Mouse (Mus musculus): ENCODE measurements around the gene Cttnbp2. TPM values are rescaled to one million over a fixed set of nuclear protein-coding genes. Genes with fewer than 3 reads are reported as not detected.
A peak's percentile ranks its signal among the peaks of the same experiment; 100 is the strongest.

The Cttnbp2 gene
- 10 to 100 TPM; 69.7 to 80.3 TPM for total RNA-seq (2021)
- long read RNA-seq, experiment 1, full-length matches to known transcripts: 9 of 33 reads
- long read RNA-seq, experiment 1, partial matches to known transcripts: 14 of 33 reads
- long read RNA-seq, experiment 1, other reads (novel, unspliced or antisense): 10 of 33 reads
- long read RNA-seq, experiment 2, full-length matches to known transcripts: 2 of 6 reads
- long read RNA-seq, experiment 2, partial matches to known transcripts: 3 of 6 reads
- long read RNA-seq, experiment 2, other reads (novel, unspliced or antisense): 1 of 6 reads

DNA sequence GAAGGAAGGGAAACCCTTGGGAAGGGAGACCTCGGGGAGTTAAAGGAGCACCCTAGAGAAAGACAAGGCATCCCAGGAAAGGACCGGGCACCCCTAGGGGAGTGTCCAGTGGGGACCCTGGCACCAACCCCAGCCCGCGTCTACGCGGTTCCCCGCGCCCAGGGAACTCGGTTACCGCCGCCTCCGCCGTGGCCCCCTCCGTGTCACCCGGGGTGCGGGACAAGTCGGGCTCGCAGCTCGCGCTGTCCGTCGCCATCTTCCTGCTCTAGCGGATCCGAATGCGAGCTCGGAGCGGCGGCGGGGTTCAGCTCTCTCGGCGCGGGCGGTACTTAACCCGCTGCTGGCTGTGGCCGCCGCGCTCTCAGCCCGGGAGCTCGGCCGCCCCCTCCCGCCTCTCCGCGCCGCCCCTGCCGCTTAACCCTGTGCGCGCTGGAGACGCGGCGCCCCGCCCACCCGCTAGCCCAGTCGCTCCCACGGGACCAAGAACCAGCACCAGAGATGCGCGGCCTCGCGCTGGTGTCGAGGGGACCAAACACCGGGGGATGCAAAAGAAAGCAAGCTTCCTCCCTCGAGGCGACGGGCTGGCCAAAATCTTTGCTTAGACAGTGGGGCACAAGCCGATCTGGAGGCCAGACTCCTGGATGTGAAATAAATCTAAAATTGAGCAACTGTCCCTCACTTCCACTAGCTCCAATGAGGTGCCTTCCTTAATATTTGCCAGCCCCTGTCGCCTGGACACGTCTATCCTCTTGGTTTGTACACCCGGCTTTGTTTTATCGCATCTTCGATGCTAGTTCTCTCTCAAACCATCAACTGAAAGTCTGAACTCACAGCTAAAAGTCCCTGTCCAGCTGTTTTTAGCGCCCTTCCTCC lies at the start of gene Cttnbp2:
Cttnbp2 (minus strand) TSS at position 364 of the 873 bp plus-strand sequence.
- DNase-seq: peak; percentile 85 to 87

DNA sequence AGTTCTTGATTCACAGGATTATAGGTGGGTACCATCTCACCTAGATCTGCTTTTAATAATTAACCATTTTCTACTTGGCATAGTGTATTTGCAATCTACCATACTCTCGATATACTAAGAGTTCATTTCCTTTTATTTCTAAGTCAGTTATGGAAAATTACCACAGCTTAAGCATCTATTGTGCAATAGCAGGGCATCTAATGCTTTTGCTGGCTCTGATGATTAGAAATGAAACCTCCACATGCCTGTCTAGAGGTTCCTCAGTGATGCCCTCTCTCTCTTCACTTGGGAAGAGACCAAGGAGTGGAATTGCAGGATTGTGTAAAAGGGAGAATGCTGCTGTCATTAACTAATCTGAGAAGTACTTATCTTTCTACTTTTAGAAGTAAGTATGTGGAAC lies 44.4 kb upstream of the Cttnbp2 start:
- DNase-seq: no peak

DNA sequence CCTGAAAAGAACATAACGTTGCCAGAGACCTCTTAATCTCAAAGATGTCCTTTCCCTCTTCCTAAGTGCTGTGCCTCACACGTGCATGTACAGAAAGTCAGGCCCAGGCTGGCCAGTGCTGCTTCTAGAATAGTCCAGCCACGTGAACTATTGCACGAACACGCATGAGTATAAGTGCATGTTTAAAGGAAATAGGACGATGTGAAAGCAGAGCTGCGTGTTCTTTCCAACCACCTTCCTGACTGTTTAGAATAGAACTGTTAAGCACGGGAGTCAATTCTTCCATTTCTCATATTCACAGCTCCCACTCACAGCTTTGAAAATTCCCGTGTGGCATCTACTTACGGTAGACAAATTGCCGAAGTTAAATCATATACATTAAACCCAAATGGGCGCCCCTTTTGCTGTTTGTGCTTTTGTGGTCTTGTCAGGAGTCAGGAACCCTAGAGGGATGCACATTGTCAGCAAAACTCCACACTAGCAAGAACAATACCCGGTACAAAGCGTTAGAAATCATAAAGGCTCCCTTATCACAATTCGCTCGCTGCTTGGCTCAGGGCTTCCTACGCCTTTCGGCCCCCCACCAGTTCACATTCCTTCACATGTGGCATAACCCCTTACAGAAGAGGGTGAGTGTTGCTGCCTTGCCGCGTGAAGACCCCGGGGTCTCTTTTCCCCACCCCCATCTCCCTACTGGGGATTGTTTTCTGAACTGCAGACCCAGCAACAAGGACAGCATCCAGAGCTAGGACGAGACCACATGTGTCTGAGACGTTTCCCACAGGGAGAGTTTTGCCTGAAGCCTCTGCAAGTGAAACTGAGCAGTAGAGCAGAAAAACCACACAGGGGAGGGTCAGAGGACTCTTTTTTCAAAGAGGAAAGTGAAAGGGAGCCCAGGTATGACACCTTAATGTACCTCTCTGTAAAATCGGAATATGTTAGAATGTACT lies 33.1 kb upstream of the Cttnbp2 start:
- no peak for DNase-seq

DNA sequence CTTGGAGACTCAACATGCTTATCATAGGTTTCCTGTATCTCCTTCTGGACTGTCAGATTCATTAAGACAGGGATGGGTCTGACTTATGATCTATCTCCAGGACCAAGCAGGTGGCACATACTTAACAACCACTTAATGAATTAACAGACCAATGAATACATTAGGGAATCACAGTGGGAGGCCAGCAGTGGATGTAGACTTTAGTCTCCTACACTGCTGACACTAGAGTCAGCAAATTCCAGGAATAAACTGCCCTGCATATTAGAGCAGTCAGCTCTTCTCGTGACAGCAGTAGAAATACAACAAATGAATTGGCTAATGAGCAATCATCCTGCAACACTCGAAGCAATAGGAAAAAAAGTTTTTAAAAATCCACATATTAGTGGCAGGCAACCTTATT lies 29.2 kb upstream of the Cttnbp2 start:
- no peak for DNase-seq

DNA sequence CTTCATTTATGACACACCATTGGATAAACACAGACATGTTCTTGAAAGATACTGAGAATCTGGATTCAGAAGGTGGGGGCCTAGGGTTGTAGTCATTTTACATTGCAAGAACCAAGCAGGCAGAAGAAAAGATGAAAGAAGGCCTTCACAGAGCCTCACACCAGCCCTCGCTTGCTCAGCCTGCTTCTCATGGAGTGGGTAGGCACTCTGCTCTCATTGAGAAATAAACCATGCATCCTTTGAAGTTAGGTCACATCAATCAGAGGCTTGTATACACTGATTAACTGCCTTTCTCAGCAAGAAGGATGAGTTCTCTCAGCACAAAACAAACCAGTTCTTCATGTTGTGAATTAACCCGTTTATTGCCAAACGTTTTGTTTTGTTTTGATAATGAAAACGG lies 25.8 kb upstream of the Cttnbp2 start:
- DNase-seq: no peak

DNA sequence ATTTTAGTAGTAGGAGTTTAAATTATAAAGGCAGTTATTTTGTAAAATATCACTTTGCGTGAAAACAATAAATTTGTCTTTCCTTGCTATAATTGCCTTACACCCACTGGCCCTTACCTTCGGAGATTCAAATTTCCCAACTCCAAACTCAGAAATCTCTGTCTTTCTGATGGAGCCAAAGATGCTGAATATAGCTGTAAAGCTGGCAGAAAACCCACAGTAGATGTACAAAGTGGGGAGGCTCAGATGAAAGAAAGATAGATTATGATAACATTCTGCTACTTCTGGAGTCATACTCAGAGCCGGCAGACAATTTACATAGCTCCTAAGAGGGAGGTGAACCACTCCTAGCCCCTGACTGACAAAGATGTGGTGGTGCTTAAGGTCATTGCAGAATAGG lies 15.8 kb upstream of the Cttnbp2 start:
- DNase-seq: no peak

DNA sequence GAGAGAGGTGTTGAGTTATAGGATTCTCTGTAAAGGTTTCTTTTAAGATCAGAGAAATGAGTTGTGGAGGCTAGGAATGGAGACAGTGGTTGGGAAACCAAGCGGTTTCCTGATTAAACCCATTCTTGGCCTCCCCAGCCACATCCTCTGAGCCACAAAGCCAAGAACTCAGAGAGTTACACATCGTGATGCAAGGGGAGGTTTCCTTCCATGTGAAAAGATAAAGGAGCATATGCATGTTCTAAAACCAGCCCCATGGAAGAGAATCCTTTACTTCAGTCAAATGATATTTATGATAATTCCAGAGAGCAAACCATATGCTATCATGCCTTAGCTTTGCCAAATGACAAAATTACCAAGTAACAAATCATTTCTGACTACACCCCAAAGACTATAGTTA lies 3.0 kb upstream of the Cttnbp2 start:
- DNase-seq: no peak

DNA sequence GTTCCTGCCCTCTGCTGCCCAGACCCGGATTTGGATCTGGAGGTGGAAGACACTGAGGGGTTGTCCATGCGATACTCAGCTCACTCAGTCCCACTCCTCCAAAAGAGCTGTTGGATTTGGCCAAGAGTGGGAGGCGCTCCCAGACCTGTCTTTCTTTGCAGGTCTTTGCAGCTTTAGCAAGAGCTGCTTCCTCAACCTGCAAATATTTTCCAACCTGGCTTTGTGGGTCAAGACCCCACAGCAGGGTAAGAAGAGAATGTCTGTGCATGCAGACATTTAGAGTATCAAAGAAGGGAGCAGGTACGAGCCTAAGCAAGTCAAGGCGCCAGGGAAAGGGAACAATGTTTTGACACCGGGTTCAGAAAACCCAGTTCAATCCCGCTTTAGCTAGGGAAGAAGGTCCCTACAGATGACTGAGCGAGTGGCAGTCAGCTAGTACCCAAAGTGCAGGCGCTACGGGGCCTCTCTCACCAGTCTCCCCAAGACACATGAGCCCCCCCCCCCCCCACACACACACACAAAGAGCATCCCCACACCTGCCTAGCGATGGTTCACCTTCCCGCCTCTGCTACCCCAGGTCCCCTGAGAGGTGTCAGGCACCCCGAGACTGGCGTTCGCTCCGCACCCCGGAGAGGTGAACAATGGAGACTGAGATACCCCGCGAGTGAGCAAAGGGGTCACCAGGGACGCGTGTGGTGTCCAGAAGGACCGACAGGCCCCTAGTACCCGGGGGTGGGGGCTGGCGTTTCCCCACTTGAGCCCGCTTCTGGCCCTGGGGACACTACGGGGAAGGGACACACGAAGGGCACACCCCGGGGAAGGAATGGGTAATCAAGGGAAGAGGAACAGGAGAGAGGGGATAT lies 801 bp downstream of the Cttnbp2 start:
- DNase-seq: peak in 1 of 2 experiments; percentile 36

DNA sequence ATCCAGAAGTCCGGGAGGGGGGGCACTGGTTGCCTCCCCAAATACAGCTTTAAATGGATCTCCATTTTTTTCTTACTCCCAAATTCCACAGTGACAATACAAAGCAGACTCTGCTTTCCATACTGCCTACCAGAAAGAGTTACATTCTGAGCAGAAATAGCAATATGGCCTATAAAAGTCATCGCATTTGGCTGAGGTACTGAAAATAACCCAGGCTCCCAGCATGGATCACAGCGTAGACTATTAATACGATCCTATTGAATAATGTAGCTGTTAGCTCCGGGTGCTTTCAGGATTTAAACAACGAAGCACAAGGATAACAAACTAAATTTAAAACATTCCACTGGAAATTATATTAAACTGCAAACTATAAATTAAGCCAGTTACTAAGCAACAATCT lies 2.8 kb downstream of the Cttnbp2 start:
- DNase-seq: no peak

DNA sequence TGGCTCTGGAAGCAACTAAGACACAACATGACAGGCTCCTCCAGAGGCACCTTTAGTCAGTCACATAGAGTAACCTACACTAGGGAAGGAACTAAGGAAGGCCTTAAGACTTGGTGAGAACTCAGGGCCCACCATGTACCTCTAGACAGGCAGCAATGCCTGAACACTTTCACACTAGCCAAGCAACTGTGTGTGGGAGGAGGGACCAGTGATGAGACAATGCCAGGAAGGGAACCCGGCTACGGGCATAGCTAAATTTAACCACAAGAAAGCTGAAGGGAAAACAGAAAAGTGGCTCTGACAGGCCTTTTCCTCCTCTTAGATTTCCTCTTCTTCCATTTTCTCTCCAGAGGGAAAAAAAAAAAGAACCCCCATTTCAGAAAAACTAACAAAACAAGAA lies 6.6 kb downstream of the Cttnbp2 start:
- DNase-seq: peak in 1 of 2 experiments; percentile 23

DNA sequence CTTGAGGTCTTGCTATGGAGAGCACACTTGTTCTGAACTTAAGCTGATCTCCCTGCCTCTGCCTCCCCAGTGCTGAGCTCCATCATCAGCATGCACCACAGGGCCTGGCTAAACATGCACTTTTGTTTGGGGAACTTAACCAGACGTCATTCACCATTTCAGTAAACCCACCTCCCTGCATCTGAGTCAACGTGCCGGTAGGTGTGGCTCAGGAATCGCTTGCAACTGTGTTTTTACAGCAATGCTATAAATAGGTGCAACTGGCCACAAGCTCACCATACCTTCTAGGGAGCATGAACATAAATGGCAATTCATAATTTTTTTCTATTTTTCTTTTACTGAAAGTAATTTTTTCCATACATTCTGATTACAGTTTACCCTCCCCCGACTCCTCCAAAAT lies 14.8 kb downstream of the Cttnbp2 start:
- DNase-seq: no peak

DNA sequence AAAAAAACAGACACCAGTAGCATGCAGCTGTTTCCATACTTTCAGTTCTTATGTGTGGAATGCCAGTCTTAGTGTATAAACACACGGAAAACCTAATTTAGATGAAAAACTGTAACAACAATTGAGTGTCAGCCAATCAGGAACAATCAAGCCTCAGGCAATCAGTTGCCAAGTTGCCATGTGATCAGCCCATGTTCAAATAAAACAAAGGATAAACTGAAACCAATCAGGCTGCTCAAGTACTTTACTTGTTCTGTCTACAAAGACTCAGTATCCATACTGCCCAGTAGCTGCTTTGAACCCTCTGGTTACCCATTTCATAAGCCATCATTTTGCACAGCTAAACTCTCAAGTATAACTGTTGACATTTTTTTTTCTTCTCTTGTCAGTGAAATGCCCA lies 21.7 kb downstream of the Cttnbp2 start:
- no peak for DNase-seq

DNA sequence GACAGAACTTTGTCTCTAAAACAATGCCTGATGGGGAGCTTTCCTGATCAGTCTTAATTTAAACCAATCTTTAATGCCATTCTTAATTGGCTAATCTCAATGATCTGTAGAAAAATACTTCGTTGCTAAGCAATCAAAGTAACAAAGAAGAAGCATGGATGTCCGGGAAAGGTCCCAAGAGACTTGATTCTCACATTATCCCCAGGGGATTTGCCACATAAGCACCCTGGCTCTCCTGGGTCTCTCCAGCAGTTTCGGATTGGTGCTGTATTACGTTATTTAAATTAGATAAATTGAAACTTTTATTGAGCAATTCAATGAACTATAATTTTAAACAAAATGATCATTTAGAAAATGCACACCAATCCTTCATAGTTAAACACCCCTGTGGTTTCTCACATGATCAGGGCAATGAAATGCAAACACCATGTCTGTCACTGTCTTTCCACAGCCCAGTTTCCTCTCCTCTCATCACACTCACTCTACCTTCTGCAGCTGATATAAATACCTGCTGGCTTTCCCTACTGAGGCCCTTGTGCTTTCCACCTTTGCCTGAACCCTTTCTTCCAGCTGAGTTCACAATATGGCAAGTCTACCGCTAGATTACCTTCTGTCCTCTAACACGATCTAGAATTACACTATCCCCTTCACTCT lies 22.3 kb downstream of the Cttnbp2 start:
- no peak for DNase-seq

DNA sequence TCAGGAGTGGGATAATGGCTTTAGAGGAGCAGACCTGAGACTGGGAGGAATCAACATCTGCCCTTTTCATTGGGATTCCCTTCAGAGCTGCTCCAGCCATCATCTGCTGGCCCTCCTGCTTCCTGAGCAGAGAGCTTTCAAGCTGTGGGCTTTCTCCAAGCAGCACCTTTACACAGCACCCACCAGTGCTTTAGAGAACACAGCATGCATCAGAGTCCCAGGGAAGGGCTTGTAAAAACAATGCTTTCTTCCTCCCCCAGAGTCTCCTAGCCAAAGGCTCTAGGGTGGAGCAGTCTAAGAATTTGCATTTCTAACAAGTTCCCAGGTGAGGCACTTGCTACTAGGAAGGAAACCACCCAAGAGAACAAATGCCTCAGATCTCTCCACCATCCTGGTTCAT lies 29.6 kb downstream of the Cttnbp2 start:
- DNase-seq: no peak

DNA sequence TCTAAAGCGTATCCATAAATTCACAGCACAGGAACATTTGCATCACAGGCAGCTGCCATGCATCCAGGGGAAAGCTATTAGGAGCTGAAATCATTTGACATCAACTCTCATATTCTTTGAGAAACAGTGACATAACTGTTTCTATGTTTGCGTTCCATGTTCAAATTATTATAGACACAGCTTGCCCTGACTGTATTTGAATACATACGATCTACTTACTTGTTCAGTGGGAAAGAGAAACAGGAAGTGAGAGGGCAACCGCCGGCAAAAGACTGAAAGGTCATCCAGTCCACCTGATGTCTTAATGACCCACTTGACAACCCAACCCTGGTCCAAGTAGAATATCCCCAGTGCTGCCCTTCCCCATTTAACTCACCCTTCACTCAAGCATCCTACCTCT lies 30.6 kb downstream of the Cttnbp2 start:
- no peak for DNase-seq

DNA sequence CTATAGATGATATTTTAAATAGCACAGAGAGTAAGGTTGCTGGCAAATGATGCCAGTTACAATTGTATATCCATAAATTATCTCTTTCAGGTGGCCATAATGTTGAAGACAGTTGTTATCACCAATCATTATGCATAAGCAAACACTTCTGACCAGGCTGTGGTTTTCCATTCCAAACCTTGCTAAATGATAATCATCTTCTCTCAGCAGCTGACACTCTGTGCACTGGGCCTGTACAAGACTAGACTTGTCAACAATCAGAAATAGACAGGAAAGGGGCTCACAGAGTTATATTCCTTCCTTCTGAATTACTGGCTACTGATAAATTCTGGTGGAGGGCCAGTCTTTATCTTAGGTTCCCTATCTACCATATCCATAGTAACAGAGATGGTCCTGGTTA lies 32.1 kb downstream of the Cttnbp2 start:
- no peak for DNase-seq

DNA sequence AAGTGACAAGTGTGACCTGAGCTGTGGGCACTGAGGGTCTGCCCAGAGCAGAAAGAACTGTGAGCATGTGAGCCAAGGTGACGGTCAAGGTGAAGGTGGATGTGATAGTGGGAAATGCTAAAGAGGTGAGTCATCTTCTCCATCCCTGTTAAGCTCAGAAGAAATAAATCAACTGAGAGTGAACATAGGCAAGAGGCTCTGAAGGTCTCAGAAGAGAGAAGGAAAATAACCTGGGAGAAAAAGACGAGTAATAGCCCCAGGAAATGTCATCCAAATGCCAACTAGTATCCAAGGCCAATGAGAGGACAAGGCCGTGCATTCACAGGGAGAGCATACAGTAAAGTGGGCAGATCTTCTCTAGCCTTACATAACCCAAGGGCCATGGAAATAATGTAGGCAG lies 32.9 kb downstream of the Cttnbp2 start:
- DNase-seq: peak; percentile 47 to 59

DNA sequence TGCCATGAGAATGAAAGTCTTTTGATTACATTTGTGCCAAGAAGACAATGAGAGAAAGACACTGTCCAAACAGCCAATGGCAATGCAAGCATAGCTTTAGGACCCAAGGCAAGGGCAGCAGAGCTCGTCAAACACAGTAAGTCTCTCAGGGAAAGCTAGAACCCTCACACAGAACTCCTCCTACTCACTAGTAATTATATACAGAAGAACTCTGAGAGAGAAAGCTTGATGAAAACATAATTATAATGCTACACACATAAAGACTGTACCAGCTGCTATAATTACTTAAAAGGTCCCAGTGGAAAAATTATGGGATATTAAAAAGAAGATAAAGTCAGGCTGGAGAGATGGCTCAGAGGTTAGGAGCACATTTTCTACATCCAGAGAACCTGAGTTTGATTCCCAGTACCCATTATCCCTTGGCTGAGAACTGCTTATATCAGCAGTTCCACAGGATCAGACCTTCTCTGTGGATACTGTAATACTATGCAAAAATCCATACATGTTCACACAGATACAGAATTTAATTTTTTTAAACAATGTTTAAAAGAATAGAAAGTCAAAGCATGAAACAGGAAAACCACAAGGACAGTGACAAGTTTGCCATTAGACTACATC lies 37.2 kb downstream of the Cttnbp2 start:
- DNase-seq: no peak

DNA sequence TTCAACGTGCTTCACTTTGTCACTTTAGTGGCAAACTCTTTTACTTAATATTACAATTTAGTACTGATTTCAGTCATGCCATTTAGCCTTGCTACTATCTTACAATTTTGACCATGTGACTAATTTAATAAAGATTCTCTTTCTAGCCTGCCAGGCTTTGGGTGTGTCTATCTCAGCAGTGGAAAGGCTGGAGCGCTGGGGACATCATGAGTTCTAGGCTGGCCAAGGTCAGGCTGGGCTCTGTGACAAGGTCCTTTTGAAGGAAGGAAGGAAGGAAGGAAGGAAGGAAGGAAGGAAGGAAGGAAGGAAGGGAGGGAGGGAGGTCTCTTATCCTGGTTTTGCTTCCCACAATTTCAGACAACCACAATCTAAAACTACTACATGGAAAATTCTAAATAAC lies 39.7 kb downstream of the Cttnbp2 start:
- peak; percentile 39 to 42 for DNase-seq

DNA sequence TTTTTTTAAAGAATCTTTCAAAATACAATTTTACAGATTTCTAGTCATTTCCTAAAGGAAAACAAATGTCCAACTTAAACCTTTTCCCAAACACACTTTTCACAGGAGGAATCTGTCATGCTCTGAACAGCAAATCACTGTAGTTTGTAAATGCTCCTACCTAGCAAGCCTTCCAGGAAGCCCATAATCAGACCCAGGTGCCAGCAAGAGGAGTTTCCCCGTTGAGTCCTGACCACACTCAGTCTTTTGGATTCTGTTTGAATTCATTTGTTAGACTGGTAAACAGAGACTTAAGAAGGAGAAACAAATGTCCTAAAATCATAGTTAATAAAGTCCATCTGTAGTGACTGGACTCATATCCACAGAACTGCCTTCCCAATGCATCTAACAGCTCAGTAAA lies 40.1 kb downstream of the Cttnbp2 start:
- no peak for DNase-seq

All from adrenal gland, postnatal 36 days (tissue).